Mouse (Mus musculus): ENCODE measurements at regions not wholly inside any gene's neighbourhood (a gene's known extent, or its start where the extent isn't known, plus 50 kb on each side); places are given as distances from the start of the nearest gene placed in this dataset.
"Not testable (repeated sequence)": the region's sequence is repeated elsewhere in the genome, so short reads cannot be mapped to it uniquely, and the experiment has no call there.

- in situ Hi-C loops (cut with MboI, MseI): loop anchor here in 1 of 2 experiments (10.0 kb wide), 1 partner anchor 260 kb away; no protein-coding TSS in a partner anchor
Measured at GRCm38 (mm10) chr9:6845281-6845680, 339.0 kb downstream of the Dync2h1 start.

DNA sequence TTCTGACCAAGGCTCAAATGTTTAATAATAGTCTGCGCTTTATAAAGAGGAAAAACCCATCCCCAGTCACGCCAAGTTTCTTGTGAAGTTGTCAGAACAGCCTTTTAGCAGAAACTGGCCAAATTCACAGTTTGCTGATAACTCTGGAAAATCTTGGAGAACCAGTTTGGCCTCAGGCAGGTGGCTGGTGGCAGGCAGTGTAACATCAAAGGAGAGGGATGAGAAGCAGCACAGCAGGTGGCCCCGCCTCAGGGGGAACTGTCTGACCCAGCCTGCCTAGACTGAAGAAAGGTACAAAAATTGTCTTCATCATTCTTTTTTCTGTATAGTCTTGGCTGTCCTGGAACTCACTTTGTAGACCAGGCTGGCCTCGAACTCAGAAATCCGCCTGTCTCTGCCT, 349.3 kb downstream of the Dync2h1 start:
- in situ Hi-C loops (cut with MboI, MseI): not testable (repeated sequence)

GRCm38 (mm10) chr9:6834470-6834869, 349.8 kb downstream of the Dync2h1 start:
- in situ Hi-C loops (cut with MboI, MseI): no loop called here

DNA sequence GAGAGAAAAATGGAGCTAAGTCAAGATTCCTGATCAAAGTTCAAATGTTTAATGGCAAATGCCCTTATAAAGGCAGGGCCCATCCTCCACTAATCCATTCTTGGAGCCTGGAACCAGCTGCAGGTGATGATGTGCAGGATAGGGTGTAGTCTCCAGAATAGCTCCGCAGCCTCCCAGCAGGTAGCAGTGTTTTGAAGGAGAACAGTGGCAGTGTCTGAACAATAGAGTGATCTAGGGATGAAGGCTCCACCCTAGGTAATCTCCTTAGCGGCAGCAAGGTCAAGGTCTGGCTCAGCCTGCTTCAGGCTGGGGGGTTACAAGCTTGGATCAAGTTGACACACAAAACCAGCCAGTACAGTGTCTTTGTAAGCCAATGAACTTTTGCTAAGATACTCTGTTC, 351.4 kb downstream of the Dync2h1 start:
- in situ Hi-C loops (cut with MboI, MseI): no loop called here

GRCm38 (mm10) chr9:6831642-6832041, 352.6 kb downstream of the Dync2h1 start:
- in situ Hi-C loops (cut with MboI, MseI): not testable (repeated sequence)

DNA sequence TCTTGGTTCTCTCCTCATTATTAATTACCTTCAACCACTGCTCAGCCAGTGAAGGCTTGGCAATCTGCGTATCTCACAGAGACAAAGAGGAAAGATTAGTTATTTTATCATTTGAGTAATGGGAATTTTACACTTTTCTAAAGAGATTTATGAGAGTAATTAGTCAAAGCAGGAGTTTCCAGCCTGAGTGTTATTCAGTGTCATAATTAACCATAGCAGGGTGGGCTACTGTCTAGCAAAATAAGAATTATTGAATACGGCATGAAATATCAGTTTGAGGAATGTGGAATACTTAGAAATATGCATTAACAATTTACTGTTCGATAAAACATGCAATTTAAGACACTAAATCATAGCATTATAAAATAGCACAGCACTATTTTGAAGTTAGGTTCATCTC, 357.7 kb downstream of the Dync2h1 start:
- in situ Hi-C loops (cut with MboI, MseI): no loop called here

- in situ Hi-C loops (cut with MboI, MseI): no loop called here
Measured at GRCm38 (mm10) chr9:6825609-6826008, 358.6 kb downstream of the Dync2h1 start.

GRCm38 (mm10) chr9:6823946-6824345, 360.3 kb downstream of the Dync2h1 start:
- in situ Hi-C loops (cut with MboI, MseI): not testable (repeated sequence)

DNA sequence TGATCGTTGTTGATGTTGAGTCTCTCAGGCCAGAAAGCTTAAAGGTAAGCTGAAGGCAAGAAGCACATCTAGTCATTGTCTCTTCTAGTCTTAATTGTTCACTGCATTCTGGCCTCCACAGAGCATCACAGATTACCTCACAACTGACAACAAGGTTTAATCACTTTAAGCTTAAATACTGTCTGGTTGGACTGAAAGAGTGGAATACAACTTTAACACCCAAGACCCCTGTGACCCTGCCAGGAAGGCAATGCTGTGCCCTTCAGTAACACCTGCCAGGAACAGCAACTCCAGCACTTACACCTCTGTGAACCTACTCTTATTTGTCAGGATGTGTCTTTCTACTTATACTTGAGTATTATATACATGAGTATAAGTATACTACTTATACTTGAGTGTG, 360.7 kb downstream of the Dync2h1 start:
- in situ Hi-C loops (cut with MboI, MseI): no loop called here

DNA sequence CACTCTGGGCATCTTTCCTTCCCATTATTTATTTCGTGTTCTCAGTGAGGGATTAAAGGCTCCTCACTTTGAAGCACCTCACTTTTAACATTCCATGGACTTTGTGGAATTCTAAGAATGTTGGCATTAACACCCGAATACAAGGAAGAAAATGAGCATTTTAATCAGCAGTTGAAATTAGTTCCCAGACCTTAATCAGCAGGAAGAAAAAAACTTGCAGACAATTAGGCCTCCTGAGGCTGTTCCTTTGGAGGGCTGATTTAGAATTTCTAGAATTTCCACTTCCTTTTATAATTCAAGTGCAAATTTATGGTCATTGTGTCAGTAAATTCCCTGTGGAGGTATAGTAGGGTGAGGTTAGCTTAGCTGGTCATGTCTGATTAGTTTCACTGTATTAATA, 407.6 kb downstream of the Dync2h1 start:
- in situ Hi-C loops (cut with MboI, MseI): no loop called here

- in situ Hi-C loops (cut with MboI, MseI): no loop called here
Measured at GRCm38 (mm10) chr9:6741478-6741877, 442.8 kb downstream of the Dync2h1 start.

GRCm38 (mm10) chr9:6736411-6736810, 447.8 kb downstream of the Dync2h1 start:
- in situ Hi-C loops (cut with MboI, MseI): no loop called here

DNA sequence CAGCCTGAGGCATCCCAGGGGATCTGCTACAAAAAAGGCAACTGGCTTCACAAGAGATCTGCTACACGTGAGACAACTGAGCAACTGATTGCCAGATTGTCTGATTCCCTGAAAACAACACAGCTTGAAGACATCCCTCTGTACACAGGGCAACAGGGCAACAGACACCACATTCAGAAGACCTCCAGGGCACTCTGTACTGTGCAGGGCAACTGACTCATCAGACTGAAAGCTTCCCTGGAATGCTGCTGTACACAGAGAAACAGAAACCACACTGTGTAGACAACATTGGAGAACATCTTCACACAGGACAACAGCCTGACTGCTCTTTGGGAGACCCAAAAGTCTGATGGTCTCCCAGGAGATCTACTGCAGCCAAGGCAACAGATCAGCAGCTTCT, 456.8 kb upstream of the Ddi1 start:
- in situ Hi-C loops (cut with MboI, MseI): no loop called here

- in situ Hi-C loops (cut with MboI, MseI): loop anchor here in 1 of 2 experiments (25.0 kb wide), 1 partner anchor 735 kb away; no protein-coding TSS in a partner anchor
Measured at GRCm38 (mm10) chr9:6677225-6677718, 407.6 kb upstream of the Ddi1 start.

- in situ Hi-C loops (cut with MboI, MseI): no loop called here
Measured at GRCm38 (mm10) chr9:6668001-6668969, 398.6 kb upstream of the Ddi1 start.

DNA sequence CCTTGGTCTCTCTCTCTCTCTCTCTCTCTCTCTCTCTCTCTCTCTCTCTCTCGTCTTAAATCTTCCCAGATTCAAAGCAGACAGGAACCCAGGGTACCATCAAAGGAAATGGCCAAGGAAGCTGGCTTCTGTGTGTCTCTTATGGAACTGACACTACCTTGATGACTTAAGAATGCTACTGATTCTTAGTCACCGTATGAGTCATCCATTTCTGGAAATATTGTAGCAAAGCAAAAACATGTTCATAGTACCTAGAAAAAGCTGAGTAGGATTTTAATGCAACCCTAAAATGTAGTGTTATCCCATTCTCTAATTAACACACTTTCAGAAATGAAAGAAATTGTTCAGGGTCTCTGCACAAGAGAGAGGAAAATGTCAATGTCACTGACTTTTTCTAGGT, 396.0 kb upstream of the Ddi1 start:
- in situ Hi-C loops (cut with MboI, MseI): no loop called here

DNA sequence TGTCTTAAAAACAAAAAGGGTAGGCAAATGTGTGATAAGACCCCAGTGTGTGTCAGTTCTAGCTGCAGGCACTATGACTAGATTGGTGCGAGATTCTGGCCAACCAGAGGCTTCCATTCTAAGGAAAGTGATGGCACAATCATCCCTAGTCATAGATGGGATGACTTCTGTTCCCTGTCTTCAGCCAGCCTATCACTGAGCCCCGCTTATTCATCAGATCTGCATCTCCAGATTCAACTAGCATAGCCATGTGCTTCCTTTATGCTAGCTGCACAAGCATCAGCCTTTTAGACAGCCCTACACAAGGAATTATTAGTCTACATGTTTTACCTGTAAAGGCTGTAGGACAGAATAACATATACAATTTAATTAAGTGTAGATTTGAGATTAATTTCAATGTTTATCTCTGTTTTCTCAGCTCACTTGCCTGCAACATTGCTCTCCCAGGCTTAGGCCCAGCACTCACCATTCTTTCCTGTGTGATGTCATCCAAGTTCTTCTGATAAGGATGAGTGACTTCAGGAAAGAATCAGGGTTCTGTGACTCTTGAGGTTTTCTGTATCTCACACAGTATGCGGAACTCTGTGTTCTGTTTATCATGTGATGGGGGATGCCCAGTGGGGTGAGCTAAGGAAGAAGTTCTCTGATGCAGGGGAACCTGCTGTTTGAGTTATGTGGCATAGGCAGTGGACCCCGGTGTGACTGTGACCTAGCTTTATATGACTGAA, 382.8 kb upstream of the Ddi1 start:
- in situ Hi-C loops (cut with MboI, MseI): no loop called here

- in situ Hi-C loops (cut with MboI, MseI): no loop called here
Measured at GRCm38 (mm10) chr9:6651572-6652236, 382.1 kb upstream of the Ddi1 start.

DNA sequence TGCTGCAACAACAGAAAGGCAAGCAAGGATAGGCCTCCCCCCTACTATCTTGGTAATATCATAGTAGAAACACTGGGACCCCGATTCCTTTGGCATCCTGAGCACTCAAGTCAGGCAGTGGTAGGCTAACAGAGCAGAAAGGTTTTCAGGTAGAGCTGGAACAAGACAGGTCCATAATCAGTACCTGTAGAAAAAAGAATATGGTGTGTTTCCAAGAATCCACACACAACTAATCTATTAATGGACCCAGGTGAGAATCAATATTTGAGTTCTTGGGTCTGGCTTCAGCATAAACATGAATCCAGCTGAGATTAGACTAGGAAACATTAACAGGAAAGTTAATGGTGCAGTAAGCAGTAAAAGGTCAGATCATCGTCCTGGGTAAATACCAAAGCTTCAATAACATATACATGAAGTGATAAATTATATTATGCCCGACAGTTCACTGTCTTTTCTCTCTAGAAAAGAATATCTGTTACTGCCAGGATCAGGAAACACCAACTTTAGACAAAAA, 376.2 kb upstream of the Ddi1 start:
- in situ Hi-C loops (cut with MboI, MseI): no loop called here

DNA sequence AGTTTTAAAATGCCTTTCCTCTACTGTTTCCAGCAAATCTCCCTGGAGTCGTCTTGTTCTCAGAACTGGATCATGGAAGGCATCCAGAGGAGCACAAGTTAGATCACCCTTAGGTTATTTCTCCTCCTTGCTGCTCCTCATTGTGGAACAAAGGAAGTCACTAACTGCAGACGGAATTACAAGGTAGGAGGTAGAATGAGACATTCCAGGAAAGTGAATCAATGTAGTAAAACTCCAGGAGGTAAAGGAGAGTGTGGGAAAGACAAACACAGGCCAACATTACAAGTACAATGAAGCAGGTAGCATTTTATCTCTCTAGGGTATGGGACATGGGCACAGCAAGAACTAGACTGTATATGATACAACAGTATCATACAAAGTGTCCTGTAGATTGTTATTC, 375.7 kb upstream of the Ddi1 start:
- in situ Hi-C loops (cut with MboI, MseI): no loop called here

GRCm38 (mm10) chr9:6617155-6617554, 347.5 kb upstream of the Ddi1 start:
- in situ Hi-C loops (cut with MboI, MseI): no loop called here

- in situ Hi-C loops (cut with MboI, MseI): no loop called here
Measured at GRCm38 (mm10) chr9:6609284-6609627, 339.6 kb upstream of the Ddi1 start.
